Mouse (Mus musculus) adrenal gland, adult 2 months (tissue): ENCODE data around the gene Pla2g2c. TPM values are rescaled to one million over a fixed set of nuclear protein-coding genes. Genes with fewer than 3 reads are reported as not detected.

Source experiments
- DNase-seq: peaks from one replicate; pipeline ENCODE4 v3.0.0; 2021
- polyA plus RNA-seq: library from polyadenylated mRNA; depleted of rRNA; stranded (reverse); fragments of >200 nt; gene quantifications from 2 replicates; pipeline ENCODE4 v1.2.3, GENCODE M21; 2012
- total RNA-seq, 2 experiments: library from RNA; stranded (reverse); gene quantifications; 2 replicates each; pipeline ENCODE4 v1.2.3; 2021

The Pla2g2c gene
- total and polyA plus RNA-seq, 3 experiments: 0.24 to 0.30 TPM; not detected in 1

GRCm38 (mm10) chr4:138748369-138749072 is 23.9 kb downstream of the Pla2g2c start:
- peak; percentile 23 for DNase-seq

DNA sequence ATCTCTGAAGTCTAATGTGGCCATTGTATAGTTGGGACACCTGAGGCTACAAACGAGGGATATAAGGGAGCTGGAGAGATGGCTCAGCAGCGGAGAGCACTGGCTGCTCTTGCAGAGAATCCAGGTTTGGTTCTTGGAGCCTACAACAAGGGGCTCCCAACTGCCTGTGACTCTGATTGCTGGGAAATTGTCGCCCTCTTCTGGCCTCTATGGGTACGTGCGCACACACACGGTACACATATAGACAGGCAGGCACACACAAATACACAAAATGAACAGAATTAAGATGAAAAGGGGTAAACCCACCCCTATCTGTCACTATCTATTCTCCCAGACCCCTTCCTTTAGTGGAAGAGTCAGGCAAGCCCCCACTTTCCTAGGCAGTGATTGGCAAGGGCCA is 28.0 kb downstream of the Pla2g2c start:
- no peak for DNase-seq

DNA sequence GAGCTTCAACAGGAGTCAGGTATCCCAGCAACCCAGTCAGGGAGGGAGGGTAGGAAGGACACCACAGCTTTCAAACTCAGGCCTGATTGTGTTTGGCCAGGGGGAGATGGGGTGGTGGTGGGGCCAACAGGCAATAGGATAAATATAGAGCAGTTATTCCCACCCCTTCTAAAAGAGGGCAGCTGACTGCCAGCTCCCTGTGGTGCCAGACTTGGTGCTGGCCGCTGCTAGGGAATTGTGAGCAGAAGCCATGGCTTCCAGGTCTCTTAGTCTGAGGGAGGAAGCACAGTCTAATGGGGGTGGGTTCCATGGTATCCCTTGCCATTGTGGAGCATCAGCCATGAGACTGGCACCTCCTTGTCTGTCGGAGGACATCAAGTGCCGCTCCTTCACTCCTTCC is 29.0 kb downstream of the Pla2g2c start:
- no peak for DNase-seq

- no peak for DNase-seq
Measured at GRCm38 (mm10) chr4:138754432-138754831, 29.8 kb downstream of the Pla2g2c start.

- DNase-seq: no peak
Measured at GRCm38 (mm10) chr4:138755439-138755838, 30.8 kb downstream of the Pla2g2c start.

DNA sequence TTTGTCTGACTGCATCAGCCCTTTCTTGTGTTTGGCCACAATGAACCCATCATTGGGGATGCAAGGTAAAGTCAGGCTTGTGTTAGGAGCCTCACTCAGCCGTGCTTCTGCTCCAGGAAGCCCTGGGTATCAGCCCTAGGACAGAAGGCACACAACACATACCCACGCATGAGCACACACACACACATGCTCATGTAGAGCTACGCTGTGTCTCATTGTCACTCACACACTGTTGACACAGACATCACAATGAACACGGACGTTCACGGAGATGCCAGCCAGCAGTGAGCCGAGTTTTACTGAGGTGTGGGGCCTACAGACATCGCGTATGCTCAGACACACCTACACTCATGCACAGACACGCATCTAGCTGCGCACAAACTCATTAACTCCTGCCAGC is 31.4 kb downstream of the Pla2g2c start:
- DNase-seq: no peak

DNA sequence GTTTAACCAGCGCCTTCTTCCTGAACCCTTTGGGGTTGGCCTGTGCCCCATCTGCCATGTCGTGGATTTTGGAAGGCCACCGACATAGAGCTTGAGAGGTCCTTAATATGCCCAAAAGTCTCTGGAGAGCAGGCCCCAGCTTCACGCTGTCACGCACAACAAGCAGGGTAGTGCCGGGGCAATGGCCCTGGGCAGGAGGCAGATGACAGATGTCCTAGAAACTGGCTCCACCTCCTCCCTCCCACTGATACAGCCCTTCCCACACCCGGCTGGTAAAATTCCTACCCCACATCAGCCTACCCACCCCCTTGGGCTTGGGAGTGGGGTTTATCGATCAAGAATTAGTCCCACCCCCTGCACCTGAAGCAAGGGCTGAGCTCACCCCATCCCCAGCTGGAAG is 32.8 kb downstream of the Pla2g2c start, which contains the start of gene Pla2g2f:
Gene Pla2g2f, minus strand, starts transcription at position 211 of the 400 bp plus-strand sequence.
- peak; percentile 55 for DNase-seq

GRCm38 (mm10) chr4:138762266-138762665 is 37.7 kb downstream of the Pla2g2c start:
- DNase-seq: peak; percentile 42

DNA sequence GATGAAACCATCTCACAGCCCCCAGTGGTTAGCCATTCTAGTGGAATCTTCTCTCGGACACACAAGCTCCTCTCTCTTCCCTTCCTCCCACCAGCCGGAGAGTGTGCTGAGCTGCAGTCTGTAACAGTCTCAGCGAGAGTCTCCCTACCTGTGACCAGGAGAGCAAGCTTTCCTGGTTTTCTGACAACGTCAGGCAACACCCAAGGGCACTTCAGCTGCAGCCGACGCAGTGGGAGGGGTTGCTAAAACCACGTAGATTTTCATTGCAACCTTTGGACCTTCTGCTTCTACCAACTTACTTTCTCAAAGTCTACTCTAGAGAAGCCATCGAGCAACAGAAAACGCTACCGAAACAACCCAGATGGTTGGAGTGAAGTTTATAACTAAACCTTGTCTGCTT is 47.4 kb downstream of the Pla2g2c start:
- no peak for DNase-seq

DNA sequence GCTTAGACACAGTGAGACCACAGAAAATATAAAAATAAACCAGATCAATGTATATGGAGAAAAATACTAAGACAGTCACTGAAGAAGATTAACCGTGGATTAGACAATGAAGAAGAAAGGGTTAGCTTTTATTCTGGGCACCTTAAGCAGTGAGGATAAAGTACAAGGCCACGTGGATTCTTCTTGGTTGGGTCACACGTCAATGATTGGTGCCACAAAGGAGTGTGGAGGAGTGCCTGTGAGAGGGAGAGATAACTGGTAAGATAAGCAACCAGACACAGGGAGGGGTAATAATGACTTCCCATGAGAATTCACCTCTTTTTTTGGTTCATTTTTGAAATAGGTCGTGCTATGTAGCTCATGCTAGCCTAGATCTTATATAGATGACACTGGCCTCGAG is 47.8 kb downstream of the Pla2g2c start:
- no peak for DNase-seq

- no peak for DNase-seq
Measured at GRCm38 (mm10) chr4:138775435-138775834, 50.8 kb downstream of the Pla2g2c start, which contains the start of gene Pla2g2d. TSS of gene Pla2g2d (plus strand) at chr4:138775735.

DNA sequence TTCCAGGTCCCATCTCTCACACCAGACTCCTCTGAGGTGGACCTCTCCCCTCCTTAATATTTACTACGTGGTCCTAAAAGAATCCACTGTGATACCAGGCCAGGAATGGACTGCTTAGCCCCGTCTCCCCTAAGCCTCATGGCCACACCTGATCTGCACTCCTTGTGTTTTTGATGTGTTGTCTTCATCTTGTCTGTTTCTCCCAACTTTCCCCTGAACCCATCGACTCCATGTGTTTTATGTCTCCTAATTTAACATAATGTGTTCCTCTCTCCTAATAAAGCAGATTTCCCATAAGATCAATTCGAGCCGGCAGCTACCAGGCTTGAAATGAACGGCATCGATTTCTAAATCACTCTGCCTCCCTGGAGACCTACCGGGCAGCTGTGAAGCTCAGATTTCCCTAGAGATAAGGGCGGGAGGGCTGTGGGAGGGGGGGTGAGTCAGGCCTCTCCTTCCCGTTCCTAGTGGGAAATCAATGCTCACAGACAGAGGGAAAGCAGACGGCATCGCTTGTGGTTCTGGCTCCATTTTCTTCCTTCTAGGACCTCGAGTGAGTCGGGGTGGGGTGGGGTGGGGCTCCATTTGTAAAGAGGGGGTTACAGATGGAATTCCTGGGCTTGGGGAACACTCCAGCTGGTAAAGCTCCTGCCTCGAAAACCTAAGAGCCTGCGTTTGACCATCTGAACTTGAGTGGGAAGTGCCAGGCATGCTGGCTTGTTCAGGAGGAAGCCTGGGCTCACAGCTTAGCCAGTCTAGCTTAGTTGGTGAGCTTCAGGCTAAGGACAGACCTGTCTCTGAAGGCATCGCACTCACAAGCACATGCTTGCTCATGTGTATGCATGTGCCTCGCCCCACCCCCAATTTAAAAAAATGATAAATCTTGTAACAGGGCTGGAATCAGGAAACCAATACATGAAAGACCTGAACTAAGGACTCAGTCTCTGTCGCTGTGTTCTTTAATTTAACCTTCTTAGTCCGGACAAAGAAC is 53.1 kb downstream of the Pla2g2c start:
- DNase-seq: peak; percentile 24

DNA sequence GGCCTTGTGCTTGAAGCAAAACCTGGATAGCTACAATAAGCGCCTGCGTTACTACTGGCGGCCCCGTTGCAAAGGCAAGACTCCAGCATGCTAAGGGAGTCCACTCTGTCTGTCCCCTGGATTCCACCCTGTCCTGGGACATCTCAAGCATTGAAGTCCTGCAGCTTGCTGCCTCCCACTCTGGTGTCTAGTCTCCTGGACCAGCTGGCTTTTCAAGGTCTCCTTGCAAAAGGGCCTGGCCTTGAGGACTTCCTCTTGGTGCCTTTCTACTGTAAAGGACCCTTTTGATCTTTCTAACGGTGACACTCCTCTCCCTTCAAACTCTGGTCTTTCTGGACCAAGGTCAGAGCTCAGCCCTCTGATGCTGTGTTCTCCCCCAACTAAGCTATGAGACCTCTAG is 55.7 kb downstream of the Pla2g2c start:
- peak; percentile 41 for DNase-seq

DNA sequence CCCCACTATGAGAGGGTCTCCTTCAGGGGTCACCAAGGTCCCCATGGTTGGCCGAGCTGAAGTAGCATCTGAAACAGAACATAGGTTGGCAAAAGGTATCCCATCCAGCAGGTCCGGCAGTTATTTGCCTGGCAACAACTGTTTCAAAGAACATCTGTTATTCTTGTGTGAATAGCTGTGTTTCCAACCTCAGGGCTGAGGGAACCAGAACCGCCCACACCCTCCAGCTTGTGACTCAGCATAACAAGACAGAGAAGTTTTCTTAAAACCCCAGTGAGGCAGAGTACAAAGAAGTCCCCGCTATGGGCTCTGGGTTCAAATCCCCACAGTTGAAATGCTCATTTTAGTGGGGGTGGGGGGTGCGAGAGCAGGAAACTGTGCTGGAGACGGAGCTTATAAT is 57.5 kb downstream of the Pla2g2c start:
- DNase-seq: peak; percentile 47

DNA sequence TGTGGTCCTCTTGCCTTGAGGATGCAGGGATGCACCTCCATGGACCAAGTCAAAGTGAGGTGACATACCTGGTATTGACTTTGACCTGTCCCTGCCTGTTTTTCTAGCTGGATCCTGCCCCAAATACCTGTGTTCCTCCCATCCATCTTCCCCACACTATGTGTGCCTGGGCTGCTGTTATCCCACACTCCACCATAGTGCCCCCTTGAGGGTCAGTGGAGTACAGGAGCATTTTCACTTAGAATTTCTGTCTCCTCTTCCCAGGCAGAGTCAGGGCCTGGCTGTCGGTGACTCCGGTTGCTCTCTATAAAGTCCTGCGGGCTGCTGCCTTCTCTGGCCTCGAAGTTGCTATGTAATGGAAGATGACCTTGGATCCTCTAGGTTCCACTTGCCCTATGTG is 61.1 kb downstream of the Pla2g2c start:
- DNase-seq: no peak

GRCm38 (mm10) chr4:138786141-138786540 is 61.5 kb downstream of the Pla2g2c start:
- DNase-seq: no peak

- DNase-seq: no peak
Measured at GRCm38 (mm10) chr4:138788381-138788780, 63.8 kb downstream of the Pla2g2c start.

DNA sequence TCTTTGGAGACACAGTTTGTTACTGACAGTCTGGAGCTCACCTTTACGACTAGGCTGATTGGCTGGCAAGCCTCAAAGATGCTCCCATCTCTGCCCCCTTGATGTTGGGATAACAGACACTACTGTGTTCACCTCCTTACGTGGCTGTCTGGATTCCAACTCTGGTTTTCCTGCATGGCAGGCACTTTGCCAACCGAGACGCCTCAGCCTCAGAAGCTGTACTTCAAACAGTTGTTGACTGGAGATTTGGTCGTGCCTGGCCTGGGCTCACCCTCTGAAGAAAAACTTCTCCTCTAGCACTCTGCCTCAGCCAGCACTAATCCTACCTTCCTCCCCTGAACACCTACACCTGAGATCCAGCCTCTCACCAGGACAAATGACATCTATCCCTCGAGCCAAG is 66.9 kb downstream of the Pla2g2c start:
- DNase-seq: no peak

GRCm38 (mm10) chr4:138792599-138792998 is 68.0 kb downstream of the Pla2g2c start:
- DNase-seq: no peak

DNA sequence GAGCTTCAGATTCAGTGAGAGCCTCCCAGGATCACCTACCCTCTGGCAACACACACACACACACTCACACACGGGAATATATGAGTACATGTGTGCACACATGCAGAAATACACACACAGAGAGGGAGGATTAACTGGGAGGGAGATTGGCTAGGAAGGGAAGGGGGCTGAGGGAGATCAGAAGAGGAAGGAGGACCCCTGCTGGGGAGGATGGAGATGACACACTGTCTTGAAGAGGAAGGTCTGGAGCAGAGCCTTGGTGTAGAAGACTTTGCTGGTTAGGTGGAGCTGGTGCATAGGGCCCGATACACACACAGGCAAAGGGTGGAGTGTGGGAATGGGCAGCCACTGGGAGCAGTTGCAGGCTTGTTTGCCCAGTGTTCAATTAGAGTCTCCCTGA is 68.7 kb downstream of the Pla2g2c start:
- peak; percentile 43 for DNase-seq

- DNase-seq: no peak
Measured at GRCm38 (mm10) chr4:138794344-138794743, 69.8 kb downstream of the Pla2g2c start.
